Mouse (Mus musculus): ENCODE data around the gene Olfr743.
"Not testable (repeated sequence)": the region's sequence is repeated elsewhere in the genome, so short reads cannot be mapped to it uniquely, and the experiment has no call there.

Gene Olfr743

GRCm38 (mm10) chr14:50521539-50521938, at the start of gene Olfr743:
TSS of gene Olfr743 (plus strand) at chr14:50521839.
- no peak for DNase-seq

- no peak for DNase-seq
Observed at GRCm38 (mm10) chr14:50472438-50472837, 49.2 kb upstream of the Olfr743 start, which contains the start of gene Olfr741. TSS of gene Olfr741 (plus strand) at chr14:50472738.

DNA sequence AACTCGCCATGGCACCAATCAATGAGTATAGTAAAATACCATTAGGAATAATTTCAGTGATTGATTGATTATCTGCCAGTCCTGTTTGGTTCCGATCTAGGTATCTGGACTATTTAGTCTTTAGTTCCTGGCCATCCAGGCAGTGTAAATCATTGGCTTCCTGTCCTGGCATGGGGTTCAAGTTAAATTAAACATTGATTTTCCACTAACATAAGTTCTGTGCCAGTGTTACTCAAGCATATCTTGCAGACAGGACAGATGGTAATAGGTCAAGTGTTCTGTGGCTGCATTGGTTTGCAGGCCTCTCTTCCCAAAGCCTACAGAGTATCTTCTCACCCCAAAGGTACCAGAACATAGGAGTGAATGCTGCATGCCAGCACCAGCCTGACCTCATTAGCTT, 43.2 kb upstream of the Olfr743 start:
- DNase-seq: no peak

- no peak for DNase-seq
Observed at GRCm38 (mm10) chr14:50503300-50503699, 18.3 kb upstream of the Olfr743 start, which contains the start of gene Olfr742. TSS of gene Olfr742 (plus strand) at chr14:50503600.

GRCm38 (mm10) chr14:50552734-50553133, 31.1 kb downstream of the Olfr743 start:
- no peak for DNase-seq

- DNase-seq: not testable (repeated sequence)
Observed at GRCm38 (mm10) chr14:50573056-50573455, 51.4 kb downstream of the Olfr743 start.

All from layer of hippocampus, adult 9-11 months (tissue).